Mouse (Mus musculus) ES-Bruce4 (cell line): ENCODE results near the gene Wdr46.

ENCODE experiments used
- CTCF ChIP-seq: IDR thresholded peaks from one replicate; pipeline ENCODE4 v1.8.1; 2011; ENCODE audit warnings: low read depth, low read length
- POLR2A ChIP-seq: IDR thresholded peaks from one replicate; pipeline ENCODE4 v1.8.1; 2011; ENCODE audit warnings: low read length; ENCODE audit not compliant: insufficient read depth

- TF ChIP-seq CTCF (no peak), POLR2A (no peak)
Observed at GRCm38 (mm10) chr17:33958451-33958850, 18.0 kb downstream of the Wdr46 start.
